Mouse (Mus musculus) ES-E14 (cell line): ENCODE measurements around the gene Pcna. TPM values are rescaled to one million over a fixed set of nuclear protein-coding genes. Genes with fewer than 3 reads are reported as not detected.

Experiments
- DNase-seq: peaks from one replicate; pipeline ENCODE4 v3.0.0-alpha.2; 2013; ENCODE audit warnings: low read depth, low spot score
- H3K27ac ChIP-seq: 2 replicates; pipeline ENCODE4 v1.5.1; 2012; ENCODE audit warnings: low read depth, mild to moderate bottlenecking, low read length, moderate library complexity, mixed read lengths; ENCODE audit not compliant: poor library complexity, insufficient read depth, severe bottlenecking
- H3K36me3 ChIP-seq: 2 replicates; pipeline ENCODE4 v1.6.1; 2012; ENCODE audit warnings: mild to moderate bottlenecking, low read length, moderate library complexity, mixed read lengths; ENCODE audit not compliant: control insufficient read depth, poor library complexity, insufficient read depth, severe bottlenecking
- H3K4me1 ChIP-seq, 2 experiments: fragments of 150-350 bp in 1 of 2; sonication (generic) in 1 of 2; 2 replicates each; pipeline ENCODE4 v1.6.1; 2012; ENCODE audit warnings: low read length in 2 of 2, mild to moderate bottlenecking in 1 of 2, mixed read lengths in 1 of 2; ENCODE audit not compliant: control insufficient read depth in 2 of 2, insufficient read depth in 2 of 2, poor library complexity in 1 of 2
- H3K4me3 ChIP-seq, 2 experiments: fragments of 150-350 bp in 1 of 2; sonication (generic) in 1 of 2; 2 replicates each; pipeline ENCODE4 v1.5.1; 2012; ENCODE audit warnings: low read length in 2 of 2, low read depth in 1 of 2, mild to moderate bottlenecking in 1 of 2, mixed read lengths in 1 of 2; ENCODE audit not compliant: insufficient read depth in 1 of 2, poor library complexity in 1 of 2, severe bottlenecking in 1 of 2
- H3K9ac ChIP-seq: 2 replicates; pipeline ENCODE4 v1.6.1; 2012; ENCODE audit warnings: low read depth, mild to moderate bottlenecking, low read length, mixed read lengths; ENCODE audit not compliant: poor library complexity, insufficient read depth, severe bottlenecking
- H3K9me3 ChIP-seq: fragments of 150-350 bp; sonication (generic); 2 replicates; pipeline ENCODE4 v1.6.1; 2012; ENCODE audit warnings: low read depth, mild to moderate bottlenecking, low read length; ENCODE audit not compliant: control insufficient read depth, insufficient read depth
- CHD2 ChIP-seq: IDR thresholded peaks from 2 replicates; pipeline ENCODE4 v1.6.1; 2014; ENCODE audit warnings: mild to moderate bottlenecking, low read depth, low read length, inconsistent platforms
- HCFC1 ChIP-seq: IDR thresholded peaks from 2 replicates; pipeline ENCODE4 v1.6.1; 2012; ENCODE audit warnings: low read length, inconsistent platforms, borderline replicate concordance; ENCODE audit not compliant: insufficient read depth
- MAFK ChIP-seq: IDR thresholded peaks from 2 replicates; pipeline ENCODE4 v1.6.1; 2014; ENCODE audit warnings: mild to moderate bottlenecking, low read depth, low read length, inconsistent platforms; ENCODE audit not compliant: insufficient read depth
- ZC3H11A ChIP-seq: IDR thresholded peaks from 2 replicates; pipeline ENCODE4 v1.6.1; 2012; ENCODE audit warnings: low read depth, mild to moderate bottlenecking, inconsistent platforms, low read length, borderline replicate concordance
- ZNF384 ChIP-seq: IDR thresholded peaks from 2 replicates; pipeline ENCODE4 v1.6.1; 2012; ENCODE audit warnings: low read depth, low read length, inconsistent platforms
- in situ Hi-C, 2 experiments: fragments of 600-800 bp; cut with MboI; formaldehyde crosslinking; loops; one replicate each; pipeline ENCODE4 v1.15.1; 2025; ENCODE audit warnings: low sequenced_read_pairs in 2 of 2, inconsistent platforms in 1 of 2; ENCODE audit not compliant: unreplicated experiment in 2 of 2
- total RNA-seq: library from RNA; depleted of rRNA; stranded (reverse); fragments of 300-350 nt; gene quantifications from 2 replicates; pipeline ENCODE4 v1.2.3, GENCODE M21; 2012

The Pcna gene
- total RNA-seq, 1 experiment, result 370 TPM

DNA sequence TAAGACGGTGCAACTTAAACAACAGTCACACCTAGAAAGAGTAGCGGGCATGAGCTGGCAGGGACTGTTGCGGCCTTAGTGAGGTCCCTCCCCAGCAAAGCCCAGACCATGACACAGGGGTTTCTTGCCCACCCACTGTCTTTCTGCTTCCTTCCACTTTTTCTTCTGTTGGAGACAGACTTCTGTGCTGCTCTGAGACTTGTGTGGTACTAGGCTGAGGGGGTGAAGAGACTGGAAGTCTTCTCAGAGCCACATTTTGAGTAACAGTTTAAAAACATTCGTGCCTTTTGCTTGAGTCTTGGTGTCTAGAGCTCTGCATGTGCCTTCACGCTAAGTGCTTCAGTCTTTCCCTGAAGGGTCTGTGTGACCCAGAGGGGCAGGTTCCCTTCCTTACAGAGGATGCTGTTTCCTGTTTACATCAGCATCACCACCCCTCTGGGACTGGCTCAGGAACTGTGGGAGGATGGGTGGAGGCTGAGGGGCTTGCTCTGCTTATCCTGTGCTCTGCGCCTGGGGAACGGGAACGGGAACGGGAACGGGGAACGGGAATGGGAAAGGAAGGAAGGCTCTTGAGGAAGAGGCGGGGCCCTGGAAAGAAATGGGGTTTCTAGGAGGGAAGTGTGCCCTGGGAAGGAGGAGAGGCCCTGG lies 31.5 kb upstream of the Pcna start:
- no peak for DNase-seq
- H3K27ac ChIP-seq, result peak overlapping the region; percentile 68
- no peaks in the 10 kb centered on the region for H3K9me3 ChIP-seq
- in situ Hi-C loops, result no loop called here
- TF ChIP-seq CHD2 (no peak), ZNF384 (no peak), MAFK (no peak), ZC3H11A (no peak), HCFC1 (no peak)
- H3K9ac ChIP-seq, result peak overlapping the region; percentile 33; the same call in 1 of the 2 replicates
- no peaks in the 10 kb centered on the region; the same call in 1 of the 2 replicates for H3K36me3 ChIP-seq
- peaks cover 9 to 19% of the 10 kb centered on the region in 2 experiments for H3K4me1 ChIP-seq
- peak overlapping the region in 1 of 2 experiments; percentile 13; a peak in 1 of 4 replicates for H3K4me3 ChIP-seq

DNA sequence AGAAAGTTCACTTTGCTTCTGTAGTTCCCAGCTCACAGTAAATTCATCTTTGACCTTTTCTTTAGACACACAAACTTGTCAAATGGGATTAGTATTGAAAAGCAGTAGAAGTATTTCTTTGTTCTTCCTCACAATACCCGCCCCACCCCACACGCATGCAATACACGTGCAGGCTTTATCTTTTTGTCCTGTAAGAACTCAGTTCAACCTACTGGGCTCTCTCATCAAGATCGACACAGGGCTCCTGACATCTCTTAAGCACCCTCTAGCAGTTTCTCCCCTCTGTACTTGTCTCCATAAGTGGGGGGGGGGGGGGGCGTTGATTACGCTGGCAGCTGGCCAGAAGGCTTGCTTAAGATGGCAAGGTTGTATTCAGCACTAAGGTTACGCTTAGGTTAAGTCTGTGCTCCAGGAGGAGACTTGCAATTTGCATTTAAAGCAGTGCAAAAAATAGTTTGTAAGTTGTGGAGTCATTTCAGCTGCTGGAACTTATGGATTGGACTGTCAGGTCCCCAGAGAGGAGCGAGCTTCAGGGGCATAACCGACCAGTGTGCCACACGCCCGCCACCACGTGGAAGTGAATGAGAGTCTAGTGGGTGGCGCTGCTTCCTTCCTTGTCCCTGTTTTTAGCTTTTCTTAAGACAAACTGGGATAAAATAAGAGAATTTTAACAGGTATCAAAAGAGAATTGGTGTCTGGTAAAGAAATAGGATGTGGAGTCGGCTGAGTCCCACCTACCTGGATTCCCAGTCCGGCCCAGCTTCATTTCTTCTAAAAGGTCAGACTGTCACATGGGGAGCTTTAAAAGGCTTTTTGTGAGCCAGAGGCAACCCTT lies 30.3 kb upstream of the Pcna start:
- Histone ChIP-seq H3K9ac (peak overlapping the region; percentile 13; the same call in 1 of the 2 replicates), H3K36me3 (peaks cover under 1% of the 10 kb centered on the region; the same call in 1 of the 2 replicates), H3K4me3 (no peak overlapping the region), H3K4me1 (peaks cover 9 to 23% of the 10 kb centered on the region in 2 experiments), H3K27ac (peak overlapping the region; percentile 1; the same call in 1 of the 2 replicates), H3K9me3 (no peaks in the 10 kb centered on the region)
- in situ Hi-C loops, result no loop called here
- TF ChIP-seq MAFK (no peak), HCFC1 (no peak), CHD2 (no peak)
- DNase-seq, result no peak

GRCm38 (mm10) chr2:132282453-132283174 lies 29.5 kb upstream of the Pcna start:
- H3K9ac ChIP-seq, result peak overlapping the region; percentile 39; the same call in 1 of the 2 replicates
- peaks cover 9 to 23% of the 10 kb centered on the region in 2 experiments for H3K4me1 ChIP-seq
- in situ Hi-C loops, result no loop called here

DNA sequence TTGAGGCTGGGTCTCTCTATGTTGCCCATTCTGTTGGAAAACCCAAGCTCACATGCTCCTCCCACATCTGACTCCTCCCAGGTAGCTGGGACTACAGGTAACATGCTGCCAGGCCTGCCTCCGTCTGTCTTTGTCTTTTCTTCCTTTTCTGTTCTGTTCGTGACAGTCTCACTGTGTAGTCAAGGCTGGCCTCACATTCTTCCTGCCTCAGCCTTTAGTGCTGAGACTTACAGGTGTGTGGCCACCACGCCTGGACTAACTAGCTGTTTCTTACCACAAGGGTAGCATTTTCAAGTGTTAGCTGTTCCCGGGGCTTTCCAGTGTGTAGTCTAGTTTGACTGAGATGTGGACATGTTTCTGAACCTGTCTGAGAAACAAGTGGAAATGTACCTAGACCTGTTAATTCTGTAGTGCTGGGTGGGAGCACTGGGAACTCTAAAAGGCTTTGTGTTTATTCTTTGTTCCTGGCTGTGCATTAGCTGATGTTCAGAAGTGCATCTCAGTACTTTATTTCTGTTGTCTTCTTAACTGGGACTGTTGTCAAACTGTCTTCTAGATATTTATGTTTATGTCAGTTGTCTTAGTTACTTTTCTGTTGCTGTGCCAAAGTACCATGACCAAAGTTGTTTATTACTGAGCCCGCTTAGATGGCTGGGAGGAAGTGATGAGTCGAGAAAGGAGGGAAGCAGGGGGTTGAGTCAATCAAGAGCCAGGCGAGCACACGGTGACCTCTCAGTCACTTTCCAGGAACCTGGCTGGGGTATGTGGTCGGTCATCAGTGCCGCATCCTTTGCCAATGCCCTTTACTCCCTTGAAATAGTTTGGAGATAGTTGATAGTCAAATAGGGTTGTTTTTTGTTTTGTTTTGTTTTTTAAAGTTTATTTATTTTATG lies 28.7 kb upstream of the Pcna start:
- Histone ChIP-seq H3K36me3 (peaks cover 2% of the 10 kb centered on the region; the same call in 1 of the 2 replicates), H3K4me1 (peaks cover 9 to 23% of the 10 kb centered on the region in 2 experiments), H3K9ac (no peak overlapping the region; the same call in 1 of the 2 replicates), H3K4me3 (no peak overlapping the region), H3K27ac (peak overlapping the region; percentile 59), H3K9me3 (no peaks in the 10 kb centered on the region)
- no peak for DNase-seq
- in situ Hi-C loops, result no loop called here
- TF ChIP-seq ZNF384 (no peak), ZC3H11A (no peak), MAFK (no peak), CHD2 (no peak), HCFC1 (no peak)

More at GRCm38 (mm10) chr2:132282453-132283174, 29.5 kb upstream of the Pcna start:
- peak overlapping the region in 1 of 2 experiments; percentile 29; a peak in 1 of 4 replicates for H3K4me3 ChIP-seq
- H3K9me3 ChIP-seq, result no peaks in the 10 kb centered on the region
- TF ChIP-seq ZNF384 (no peak), ZC3H11A (no peak), HCFC1 (no peak), CHD2 (no peak), MAFK (no peak)
- H3K36me3 ChIP-seq, result peaks cover 2% of the 10 kb centered on the region; the same call in 1 of the 2 replicates
- H3K27ac ChIP-seq, result peak overlapping the region; percentile 64
- no peak for DNase-seq
